Mouse (Mus musculus) heart, adult 2 months (tissue): ENCODE data around the gene Ctsf.

Experiments used
- CTCF ChIP-seq: fragments of 200-600 bp; IDR thresholded peaks from 2 replicates; pipeline ENCODE4 v1.8.1; 2022; ENCODE audit warnings: antibody characterized with exemption, mild to moderate bottlenecking, moderate library complexity
- POLR2A ChIP-seq: fragments of 200-500 bp; IDR thresholded peaks from 2 replicates; pipeline ENCODE4 v1.6.1; 2011; ENCODE audit warnings: mild to moderate bottlenecking, low read depth, low read length, control low read depth; ENCODE audit not compliant: insufficient read depth

DNA sequence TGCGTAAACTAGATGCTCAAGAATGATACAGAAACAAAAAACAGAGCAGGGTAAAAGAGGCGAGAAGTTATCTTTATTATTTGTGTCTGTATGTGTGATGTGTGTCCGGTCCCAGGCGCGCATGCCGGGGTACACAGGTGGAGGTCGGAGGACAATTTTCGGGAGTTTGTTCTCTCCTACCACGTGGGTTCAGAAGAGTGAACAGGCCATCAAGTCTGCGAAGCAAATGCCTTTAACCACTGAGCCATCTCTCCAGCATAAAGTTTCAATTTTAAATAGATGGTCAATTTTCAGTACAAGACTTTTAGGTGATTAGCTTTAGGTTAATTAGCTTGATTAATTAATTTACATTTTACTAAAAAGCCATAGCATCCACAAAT is 24.4 kb downstream of the Ctsf start:
- TF ChIP-seq CTCF: no peak
- no peak for TF ChIP-seq POLR2A
